Mouse (Mus musculus): ENCODE measurements at regions not wholly inside any gene's neighbourhood (a gene's known extent, or its start where the extent isn't known, plus 50 kb on each side); places are given as distances from the start of the nearest gene placed in this dataset.

DNA sequence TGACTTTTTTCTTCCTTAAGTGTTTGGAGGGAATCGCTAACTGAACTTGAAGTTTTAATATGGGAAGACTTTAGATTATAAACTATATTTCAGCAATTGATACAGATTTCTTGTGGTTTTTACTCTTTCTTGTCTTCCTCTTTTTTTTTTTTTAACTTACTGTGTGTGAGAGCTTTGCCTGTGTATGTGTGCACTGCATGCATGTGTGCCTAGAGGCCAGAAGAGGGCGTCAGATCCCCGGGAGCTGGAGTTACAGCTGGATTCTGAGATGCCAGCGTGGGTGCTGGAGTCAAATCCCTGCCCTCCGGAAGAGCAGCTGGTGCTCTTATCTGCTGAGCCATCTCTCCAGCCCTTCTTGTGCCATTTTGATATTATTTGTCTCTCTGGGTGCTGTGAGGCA is 129.6 kb downstream of the Trim33 start:
- DNase-seq, result no peak

DNA sequence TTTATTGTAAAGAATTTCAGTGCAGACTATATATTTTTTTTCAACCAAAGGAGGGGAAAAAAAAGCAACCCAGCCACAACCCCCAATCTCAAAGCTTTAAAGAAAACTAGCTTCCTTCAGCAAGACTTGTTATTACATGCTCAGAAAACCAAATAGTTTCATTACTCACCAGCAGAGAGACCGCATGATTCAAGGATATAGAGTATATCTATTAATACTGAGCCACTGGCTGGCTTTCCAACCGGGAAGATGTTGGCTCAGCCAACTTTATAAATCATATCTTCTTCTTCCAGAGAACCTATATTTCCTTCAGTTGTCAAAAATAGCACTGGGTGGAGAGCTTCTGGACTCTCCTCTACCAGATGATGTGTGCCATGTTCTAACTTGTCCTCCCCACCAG is 133.2 kb downstream of the Trim33 start:
- DNase-seq, result no peak

DNA sequence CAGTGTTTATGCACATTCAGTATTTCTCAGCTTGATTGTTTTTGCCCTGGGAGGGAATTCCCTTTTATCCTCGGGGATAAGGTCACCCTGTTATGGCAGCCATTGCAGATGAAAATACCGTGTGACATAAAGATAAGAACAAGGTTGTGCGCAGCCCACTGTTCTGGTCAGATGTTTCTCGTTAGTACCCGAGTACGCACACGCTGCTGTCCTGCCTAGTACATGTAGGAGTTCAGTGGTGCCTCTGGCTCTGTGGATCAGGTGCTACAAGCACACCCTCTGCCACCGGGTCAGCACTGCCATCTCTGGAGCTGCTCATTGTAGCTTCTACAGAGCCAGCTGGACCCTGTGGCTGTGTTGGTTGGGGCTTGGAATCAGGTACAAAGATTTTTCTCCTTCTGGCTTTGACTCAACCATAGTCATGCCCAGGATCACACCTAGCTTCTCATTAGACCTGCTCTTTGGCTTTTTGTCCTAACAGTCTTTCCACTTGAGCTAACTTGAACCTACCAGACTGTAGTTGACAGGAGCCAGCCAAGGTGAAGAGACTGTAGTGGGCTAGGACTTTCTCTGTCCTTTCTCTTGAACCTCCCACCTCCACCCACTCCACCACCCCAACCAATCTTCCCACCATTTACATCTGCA is 136.1 kb downstream of the Trim33 start:
- no peak for DNase-seq

DNA sequence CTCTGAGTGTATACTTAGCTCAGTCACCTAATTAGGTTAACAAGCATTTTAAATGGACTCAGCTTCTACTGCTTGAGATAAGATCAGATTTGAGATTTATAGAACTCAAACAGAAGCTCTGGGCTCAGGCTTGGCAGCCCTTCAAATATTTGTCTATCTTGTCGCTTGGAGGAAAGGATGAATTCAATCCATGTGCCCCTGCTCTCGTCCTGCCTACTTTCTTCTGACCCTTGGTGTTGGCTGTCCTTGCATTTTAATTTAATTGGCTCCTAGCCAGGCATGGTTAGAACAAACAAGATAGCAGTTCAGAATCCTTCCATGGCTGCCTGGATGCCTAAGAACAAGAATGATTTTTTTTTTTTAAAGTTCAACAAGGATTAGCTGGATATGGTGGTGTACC is 137.2 kb downstream of the Trim33 start:
- DNase-seq, result peak; percentile 50

DNA sequence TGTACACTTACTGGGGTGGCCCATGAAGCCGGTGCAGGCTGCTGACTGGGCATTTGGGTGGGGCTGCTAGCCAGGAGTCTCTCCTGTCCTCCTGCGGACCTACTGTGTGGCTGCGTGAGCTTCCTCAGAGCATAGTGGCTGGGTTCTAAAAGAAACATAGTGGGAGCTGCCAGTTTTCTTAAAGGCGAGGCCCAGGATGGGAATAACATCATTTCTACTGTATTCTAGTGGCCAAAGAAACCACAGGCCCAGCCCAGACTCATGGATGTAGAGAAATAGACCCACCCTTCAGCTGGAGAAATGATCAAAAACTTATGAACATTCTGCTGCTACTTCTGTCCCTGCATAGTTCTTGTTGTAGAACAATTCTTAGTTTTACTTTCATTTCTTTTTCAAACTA is 138.7 kb downstream of the Trim33 start:
- DNase-seq, result no peak

DNA sequence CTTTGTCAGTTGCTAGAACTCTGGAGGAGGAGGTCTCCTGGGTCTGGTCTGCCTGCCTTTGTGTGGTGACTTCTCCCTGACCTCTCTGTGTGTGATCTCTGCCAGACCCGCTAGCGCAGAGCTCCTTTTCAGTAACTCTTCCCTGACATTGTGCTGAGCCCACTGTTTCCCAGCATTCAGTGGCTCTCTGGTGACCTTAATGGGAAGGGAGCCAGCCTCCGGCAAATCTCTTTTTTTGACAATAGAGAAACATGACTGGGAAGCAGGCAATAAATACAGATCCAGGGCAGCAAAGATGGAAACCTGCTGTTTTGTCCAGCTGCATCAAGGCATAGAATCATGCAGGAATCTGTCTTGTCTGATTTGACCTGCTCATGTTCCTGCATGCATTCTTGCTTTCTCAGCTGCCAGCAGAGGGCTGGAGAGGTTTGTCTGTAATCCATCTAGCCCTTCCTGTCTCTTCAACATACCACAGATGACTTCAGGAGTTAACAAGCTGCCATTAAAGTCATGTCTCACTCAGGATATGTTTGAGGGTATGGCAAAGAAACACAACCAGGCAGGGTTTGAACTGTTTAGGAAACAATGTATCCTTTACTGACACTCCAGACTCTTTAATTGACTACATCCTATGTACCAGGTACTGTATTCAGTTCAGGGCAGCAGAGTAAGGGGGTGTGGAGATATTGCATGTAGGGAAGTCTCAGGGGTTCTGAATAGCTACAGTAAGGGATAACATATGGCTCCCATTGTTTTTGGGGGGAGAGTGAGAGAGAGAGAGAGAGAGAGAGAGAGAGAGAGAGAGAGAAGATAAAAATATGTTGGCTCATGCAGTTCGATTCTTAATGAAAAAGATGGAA is 140.9 kb downstream of the Trim33 start:
- peak; percentile 91 for DNase-seq

DNA sequence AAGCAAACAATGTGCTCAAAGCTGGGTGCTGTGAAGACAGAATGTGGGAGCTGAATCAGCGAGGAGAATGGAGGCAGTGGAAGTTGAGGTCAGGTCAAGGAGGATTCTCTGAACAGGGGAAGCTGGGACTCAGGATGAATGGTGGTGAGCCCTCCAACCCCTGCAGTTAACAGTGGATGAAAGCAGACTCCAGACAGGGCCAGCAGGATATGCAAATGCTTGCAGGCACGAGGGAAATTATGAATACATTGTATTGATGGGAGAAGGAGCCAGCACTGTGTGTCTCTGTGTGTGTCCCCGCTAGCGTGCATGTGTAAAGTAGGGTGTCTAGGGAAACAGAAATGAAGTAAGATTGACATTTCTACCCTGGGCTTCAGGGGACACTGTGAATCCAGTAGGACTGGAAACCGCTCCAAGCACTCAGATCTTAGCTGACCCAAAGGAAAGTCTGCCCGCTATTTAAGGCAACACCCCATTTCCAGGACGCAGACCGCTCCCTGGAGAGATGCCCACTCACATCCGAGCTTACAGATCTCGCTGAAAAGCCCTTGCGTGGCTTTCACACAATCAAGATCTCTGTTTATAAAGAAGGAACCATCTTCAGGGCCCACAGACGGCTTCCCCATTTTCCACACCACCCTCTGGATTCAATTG is 141.7 kb downstream of the Trim33 start:
- peak; percentile 61 for DNase-seq

DNA sequence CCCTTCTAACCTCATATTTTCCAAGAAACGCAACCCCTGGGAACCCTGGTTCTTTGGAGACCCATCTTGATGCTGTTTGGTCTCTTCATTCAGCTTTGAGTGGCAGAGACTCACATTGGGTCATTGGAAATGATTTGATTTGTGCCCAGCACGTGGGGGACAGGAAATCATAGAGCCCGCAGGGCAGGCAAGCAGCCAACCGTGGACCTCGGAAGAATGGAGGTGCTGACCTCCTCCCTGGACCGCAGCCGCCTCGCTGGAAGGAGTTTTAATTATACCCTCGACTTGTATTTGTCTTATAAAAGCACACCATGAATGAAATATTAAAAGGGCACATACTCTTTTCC is 142.2 kb downstream of the Trim33 start:
- DNase-seq, result peak; percentile 86

DNA sequence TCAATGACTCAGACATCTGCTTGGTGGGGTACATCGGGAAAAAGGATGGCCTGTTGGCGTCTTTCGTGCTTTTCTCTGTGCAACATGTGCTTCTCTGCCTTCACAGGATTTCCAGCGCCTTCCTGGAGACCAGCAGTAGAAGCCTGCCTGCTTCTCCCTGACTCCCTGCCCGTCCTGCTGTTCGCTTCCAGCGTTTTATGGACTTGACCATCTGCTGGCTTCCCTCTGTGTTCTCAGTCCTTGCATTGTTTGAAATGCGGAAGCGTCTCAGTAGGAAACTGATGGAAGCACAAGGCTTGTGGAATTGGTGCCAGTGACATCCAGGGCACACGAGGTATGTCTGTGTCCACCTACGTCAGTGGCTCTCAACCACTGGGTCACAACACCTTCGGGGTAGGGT is 143.7 kb downstream of the Trim33 start:
- DNase-seq, result no peak

DNA sequence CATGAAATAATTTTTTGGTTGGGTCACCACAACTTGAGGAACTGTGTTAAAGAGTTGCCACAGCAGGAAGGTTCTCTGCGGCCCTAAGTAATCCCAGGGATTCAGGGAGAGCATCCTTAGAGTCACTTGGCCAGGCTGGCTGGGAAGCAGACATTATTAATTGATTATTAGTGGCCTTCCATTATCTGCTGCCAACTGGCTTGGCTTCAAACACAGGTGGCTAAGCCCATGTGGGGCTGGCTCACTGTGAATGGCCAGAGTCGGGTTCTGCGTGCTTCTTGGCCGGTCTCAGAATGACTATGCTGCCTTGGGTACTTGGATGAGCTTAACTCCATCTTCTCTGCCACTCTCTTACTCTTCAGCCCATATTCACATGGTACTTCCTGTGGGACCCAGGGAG is 144.2 kb downstream of the Trim33 start:
- DNase-seq, result no peak

DNA sequence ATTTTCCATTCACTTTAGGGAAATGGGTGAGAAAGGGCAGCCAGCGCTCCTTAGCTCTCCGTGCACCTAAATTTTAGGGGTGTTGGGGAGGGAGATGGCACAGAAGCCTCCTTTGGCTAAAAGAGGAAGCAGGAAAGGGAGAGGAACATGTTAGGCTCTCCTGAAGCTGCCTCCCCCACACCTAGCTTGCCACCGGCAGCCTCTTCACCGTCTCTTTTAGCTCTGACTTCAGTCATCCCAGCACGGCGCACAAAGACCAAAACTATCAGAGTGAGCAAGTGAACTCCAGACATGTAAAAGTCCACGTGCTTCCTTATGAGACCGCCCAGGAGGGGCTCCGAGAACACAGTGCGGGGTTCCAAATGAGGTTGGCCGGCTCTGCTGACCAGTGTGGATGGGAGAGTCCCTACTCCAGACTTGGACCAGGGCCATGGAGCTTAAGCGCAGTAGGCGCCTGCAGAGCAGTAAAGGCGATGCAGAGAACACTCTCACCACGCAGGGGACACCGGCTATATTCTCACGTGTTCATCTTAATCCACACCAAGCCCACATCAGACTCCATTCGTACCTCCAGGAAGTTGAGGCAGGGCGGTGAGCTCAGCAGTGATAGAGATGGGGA is 146.8 kb downstream of the Trim33 start:
- DNase-seq, result peak; percentile 54

DNA sequence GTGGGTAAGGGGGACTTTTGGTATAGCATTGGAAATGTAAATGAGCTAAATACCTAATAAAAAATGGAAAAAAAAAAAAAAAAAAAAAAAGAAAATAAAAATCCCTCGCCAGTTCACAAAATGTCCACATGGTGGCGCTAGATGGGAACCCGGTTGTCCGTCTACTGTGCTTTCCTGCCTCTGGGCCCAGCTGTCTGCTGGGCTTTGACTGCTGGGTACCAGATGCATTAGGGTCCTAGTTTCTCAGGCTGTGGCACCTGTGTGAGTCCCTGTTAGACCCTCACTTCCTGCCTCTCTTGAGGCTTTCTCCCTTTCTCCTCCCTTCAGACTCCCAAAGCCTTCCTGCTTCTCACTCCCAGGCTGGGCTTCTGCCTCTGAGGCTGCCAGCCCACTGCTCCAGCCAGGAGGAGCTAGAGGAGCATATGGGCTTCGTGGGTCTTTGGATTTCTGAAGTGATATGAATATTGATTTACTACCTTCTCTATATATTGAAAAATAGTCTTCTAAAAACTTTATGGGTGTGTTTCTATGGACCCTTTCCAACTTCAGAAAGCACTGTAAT is 145.7 kb upstream of the Syt6 start:
- DNase-seq, result peak; percentile 55

DNA sequence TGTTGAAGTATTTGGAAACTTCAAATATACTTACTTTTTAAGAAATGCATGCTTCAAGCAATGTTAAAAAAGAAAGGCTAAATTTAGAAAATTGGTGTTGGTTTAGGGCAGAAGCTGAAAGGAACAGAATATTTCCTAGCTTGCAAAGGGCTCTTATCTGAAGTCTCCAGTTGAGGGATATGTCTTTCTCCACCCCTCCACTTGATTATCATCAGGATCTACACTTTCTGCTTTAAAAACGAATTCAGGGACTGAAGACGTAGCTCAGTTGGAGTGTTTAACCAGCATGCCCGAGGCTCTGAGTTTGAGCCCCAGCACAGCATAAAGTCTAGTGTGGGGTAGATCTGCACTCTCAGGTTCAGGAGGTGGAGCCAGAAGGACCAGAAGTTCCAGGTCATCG is 144.9 kb upstream of the Syt6 start:
- DNase-seq, result no peak

DNA sequence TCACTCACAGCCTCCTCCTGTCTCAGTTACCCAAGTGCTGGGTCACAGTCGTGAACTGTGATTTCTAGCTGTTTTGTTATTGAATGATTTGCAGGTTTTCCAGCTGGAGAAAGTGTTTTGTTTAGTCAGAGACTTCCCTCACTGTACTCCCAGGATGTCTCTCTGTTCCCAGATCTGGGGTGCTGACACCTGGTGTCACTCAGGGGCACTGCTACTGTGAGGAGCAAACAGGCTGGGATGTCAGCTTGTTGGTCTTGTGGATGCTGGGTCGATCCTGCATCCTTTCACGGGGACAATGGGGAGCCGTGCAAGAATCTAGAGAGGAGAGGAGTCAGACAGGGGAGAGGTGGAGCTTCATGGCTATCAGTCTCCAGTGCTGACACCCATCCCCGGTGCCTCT is 142.8 kb upstream of the Syt6 start:
- no peak for DNase-seq

DNA sequence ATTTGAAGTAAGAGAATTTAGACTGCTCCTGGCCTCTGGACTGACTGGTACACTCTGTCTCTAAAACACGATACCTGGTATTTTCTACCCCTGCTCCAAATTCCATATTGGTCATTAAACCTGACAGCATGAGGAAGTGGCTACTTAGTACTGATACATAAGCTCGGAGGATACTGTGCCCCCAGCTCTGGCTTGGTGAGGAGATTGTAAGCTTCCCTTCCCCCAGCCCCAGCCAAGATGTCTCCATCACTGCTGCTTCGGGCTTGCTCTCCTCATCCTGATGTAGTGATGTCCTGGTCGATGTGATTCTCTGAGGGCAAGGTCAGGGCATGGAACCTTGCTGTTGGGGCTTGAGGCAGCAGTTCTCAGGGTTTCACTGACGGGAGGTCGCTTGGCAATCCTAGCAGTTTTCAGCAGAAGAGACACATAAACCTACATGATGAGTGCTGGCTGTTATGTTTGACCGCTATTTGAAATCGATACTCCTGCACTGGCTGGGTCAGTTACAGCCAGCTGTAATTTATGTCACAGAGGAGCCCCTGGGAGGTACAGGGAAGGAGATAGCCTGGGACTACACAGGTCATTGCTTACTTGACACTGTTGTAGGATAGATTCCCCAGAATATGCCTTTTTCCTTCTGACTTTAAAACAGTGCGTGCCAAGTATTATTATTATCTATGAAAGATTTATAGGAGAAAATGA is 138.0 kb upstream of the Syt6 start:
- no peak for DNase-seq

DNA sequence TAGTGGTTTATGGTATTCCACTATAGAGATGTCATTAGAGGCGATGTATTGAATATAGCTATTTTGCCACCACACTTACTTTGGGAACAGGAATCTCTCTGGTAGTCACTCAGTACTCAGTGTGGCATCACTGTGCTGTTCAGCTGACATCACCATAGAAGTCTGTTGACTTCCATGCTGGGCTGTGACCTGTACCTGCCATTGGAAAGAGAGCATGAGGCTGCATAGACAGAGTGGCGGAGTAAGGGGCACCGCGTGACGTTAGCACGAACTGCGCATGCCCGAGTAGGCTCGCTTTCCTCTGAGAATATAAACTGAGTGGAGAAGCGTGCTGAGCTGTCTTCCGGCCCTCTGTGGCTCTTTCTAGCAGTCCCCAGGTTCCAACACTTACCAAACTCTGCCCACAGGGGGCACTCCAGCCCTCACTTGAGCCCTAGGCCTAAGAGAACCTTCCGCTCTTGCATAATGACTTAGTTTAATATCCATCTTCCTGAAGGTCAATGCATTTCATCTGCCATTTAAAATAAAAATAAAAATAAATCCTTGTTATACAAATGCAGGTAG is 136.2 kb upstream of the Syt6 start:
- DNase-seq, result peak; percentile 47

DNA sequence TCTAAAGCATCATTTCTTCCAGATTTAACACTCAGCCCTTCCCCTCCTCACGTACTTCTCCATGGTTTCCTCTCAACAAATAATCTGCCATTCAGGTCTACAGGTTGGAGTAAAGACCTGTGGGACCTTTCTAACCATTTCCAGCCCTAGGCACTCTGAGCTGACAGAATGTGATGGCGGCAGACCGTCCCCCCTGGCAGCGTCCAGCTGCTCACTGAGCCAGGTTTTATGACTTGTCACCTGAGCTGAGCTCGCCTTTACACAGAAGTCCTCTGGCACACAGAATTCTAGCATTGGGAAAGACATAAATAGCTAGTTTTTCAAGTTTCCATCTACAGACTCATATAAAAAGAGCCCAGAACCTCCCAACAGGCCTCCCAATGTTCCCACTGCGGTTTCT is 131.8 kb upstream of the Syt6 start:
- no peak for DNase-seq

DNA sequence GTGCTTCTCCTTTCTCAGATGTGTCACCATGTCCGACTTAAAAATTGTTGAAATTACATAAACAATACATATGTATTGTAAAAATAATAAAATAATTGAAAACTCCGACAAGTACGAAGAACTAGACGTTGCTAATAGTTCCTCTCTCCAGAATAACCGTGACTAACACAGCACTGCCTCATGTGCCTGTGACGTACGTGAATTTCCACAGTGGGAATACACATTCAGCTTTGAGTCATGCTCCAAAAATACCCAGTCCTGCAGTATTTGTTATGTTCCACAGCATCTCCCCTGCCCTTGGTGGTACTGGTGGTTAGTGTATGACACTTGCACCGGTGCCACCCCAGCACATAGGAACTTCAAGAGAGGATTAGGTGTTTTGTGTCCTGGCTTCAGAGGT is 129.2 kb upstream of the Syt6 start:
- no peak for DNase-seq

DNA sequence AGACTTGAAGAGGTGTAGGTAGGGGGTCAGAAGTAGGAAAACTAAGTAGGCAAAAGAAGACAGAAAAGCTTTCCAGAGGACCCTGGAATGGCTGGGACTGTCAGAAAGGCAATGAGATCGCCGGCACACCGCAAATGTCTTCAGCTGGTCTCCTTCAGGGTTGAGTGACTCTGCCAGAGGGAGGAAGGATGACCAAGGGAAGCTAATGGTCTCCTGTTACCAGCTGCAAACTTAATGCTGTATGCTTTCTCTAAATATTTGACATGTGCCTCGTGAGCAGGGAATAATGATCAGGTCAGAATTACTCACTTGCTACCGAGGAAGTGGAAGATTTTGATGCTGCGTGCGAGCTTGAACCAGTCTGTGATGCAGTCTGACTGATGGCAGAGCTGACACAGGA is 125.2 kb upstream of the Syt6 start:
- no peak for DNase-seq

DNA sequence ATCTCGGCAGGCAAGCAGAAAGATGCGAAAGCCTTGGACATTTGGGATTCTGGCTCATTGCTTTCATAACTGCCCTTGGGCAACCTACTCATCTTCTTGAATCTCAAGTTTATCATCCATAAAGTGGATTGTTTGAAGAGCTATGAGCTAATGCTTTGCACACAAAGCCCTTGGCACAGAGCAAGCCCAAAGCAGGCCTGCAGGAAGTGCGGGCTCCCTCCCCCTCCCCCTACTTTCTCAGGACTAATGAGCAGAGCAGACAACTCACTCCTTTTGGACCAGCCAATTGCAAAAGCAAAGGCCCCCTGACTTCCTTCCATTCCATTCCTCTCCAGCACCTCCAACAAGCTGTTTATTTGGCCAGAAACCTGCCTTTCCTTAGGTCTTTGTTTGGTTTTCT is 123.1 kb upstream of the Syt6 start:
- peak; percentile 33 for DNase-seq

DNA sequence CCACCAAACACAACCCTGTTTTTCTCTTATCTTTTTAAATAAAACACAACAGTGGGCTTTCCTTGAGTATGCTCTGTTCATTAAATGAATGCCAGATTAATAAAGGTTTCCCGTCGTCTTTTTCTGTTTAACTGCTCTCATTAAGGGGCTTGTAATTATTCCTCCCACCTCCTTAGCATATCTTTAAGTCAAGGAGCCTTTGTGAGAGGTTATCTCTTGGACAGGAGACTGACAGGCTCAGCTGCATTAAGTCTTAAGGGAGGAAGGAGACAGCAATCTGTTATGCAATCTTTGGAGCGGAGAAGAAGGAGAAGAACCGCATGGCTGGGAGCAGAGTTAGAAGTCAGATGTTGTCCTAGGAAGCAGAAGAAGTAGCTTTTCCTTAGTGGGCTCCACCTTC is 111.3 kb upstream of the Syt6 start:
- no peak for DNase-seq

DNA sequence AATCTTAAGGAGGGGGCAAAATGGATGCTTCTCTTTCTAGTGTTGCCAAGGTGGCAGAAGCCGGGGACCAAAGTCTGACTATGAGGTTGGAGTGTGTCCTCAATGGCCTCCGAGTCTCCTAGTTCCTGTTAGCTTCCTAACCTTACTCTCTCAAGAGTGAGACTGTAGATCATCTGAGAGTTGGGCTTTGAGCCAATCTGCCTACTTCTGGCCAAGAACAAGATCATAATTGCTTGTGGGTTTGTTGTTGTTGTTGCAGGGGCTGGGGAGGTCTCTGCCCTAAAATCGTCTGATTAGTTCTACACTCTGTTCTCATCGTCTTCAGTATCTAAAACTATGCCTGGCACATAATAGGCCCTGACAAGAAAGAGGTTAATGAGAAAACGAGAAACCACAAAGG is 110.8 kb upstream of the Syt6 start:
- peak; percentile 28 for DNase-seq
